Mouse (Mus musculus) thymus, adult 2 months (tissue): ENCODE results near the gene Rgs10. TPM values are rescaled to one million over a fixed set of nuclear protein-coding genes. Genes with fewer than 3 reads are reported as not detected.
A peak's percentile ranks its signal among the peaks of the same experiment; 100 is the strongest.

ENCODE experiments used
- DNase-seq: peaks from one replicate; pipeline ENCODE4 v3.0.0; 2021
- H3K27ac ChIP-seq: fragments of 200-500 bp; 2 replicates; pipeline ENCODE4 v1.5.1; 2012; ENCODE audit warnings: low read length, control low read depth; ENCODE audit not compliant: control insufficient read depth, insufficient read depth
- H3K27me3 ChIP-seq: fragments of 200-500 bp; 2 replicates; pipeline ENCODE4 v1.6.1; 2012; ENCODE audit warnings: mild to moderate bottlenecking, low read length, moderate library complexity, mixed read lengths; ENCODE audit not compliant: control insufficient read depth, insufficient read depth
- H3K36me3 ChIP-seq: fragments of 200-500 bp; 2 replicates; pipeline ENCODE4 v1.6.1; 2012; ENCODE audit warnings: mild to moderate bottlenecking, low read length, moderate library complexity; ENCODE audit not compliant: control insufficient read depth, insufficient read depth
- H3K4me1 ChIP-seq: fragments of 200-500 bp; replicated peaks from 2 replicates; pipeline ENCODE4 v1.6.1; 2012; ENCODE audit warnings: low read length; ENCODE audit not compliant: control insufficient read depth, insufficient read depth
- H3K4me3 ChIP-seq: fragments of 200-500 bp; 2 replicates; pipeline ENCODE4 v1.5.1; 2012; ENCODE audit warnings: mild to moderate bottlenecking, low read length, control low read depth, moderate library complexity; ENCODE audit not compliant: control insufficient read depth, insufficient read depth
- CTCF ChIP-seq: fragments of 200-500 bp; IDR thresholded peaks from 2 replicates; pipeline ENCODE4 v1.5.1; 2012; ENCODE audit warnings: mild to moderate bottlenecking, control low read depth, low read length, moderate library complexity, borderline replicate concordance; ENCODE audit not compliant: control insufficient read depth, poor library complexity, insufficient read depth; ENCODE audit errors: extremely low read depth
- POLR2A ChIP-seq: fragments of 200-500 bp; IDR thresholded peaks from 2 replicates; pipeline ENCODE4 v1.6.1; 2012; ENCODE audit warnings: mild to moderate bottlenecking, low read length, control low read depth, moderate library complexity; ENCODE audit not compliant: control insufficient read depth, poor library complexity, insufficient read depth; ENCODE audit errors: extremely low read depth
- WGBS: fragments of 180-500 bp; shearing (Covaris S2); methylation state at CpG from one replicate; pipeline ENCODE4 v1.1.7; 2018; 5-methylcytosine and 5-hydroxymethylcytosine counted together
- polyA plus RNA-seq: library from polyadenylated mRNA; depleted of rRNA; stranded (reverse); fragments of >200 nt; gene quantifications from 2 replicates; pipeline ENCODE4 v1.2.3, GENCODE M21; 2012; rRNA removed

Gene Rgs10
- polyA plus RNA-seq = 62.5 and 71.8 TPM in 2 replicates

- DNase-seq = peak; percentile 71
- no peak for TF ChIP-seq CTCF
- TF ChIP-seq POLR2A = peak; percentile 39
- Histone ChIP-seq H3K27me3 (no peaks in the 10 kb centered on the region), H3K4me3 (peak within 1 kb of the TSS; percentile 75), H3K27ac (no peak within 1 kb of the TSS), H3K4me1 (peaks cover 36% of the 10 kb centered on the region), H3K36me3 (no peaks in the 10 kb centered on the region)
- under 1% methylated on average over 95 of the region's 102 CpGs for WGBS
Observed at GRCm38 (mm10) chr7:128417930-128418779, at the start of gene Rgs10. Rgs10 (minus strand) TSS chr7:128418758.

- 74% methylated on average over 5 of the region's 5 CpGs for WGBS
- DNase-seq = no peak
- TF ChIP-seq POLR2A (no peak), CTCF (no peak)
- Histone ChIP-seq H3K27ac (no peak overlapping the region), H3K4me3 (no peak overlapping the region), H3K27me3 (no peaks in the 10 kb centered on the region), H3K4me1 (peaks cover 3% of the 10 kb centered on the region; the same call in 1 of the 2 replicates), H3K36me3 (no peaks in the 10 kb centered on the region)
Observed at GRCm38 (mm10) chr7:128462406-128462805, 43.8 kb upstream of the Rgs10 start.

GRCm38 (mm10) chr7:128461285-128462215 is 43.0 kb upstream of the Rgs10 start, which contains the start of gene Tial1:
Tial1 (minus strand) TSS chr7:128461717.
- DNase-seq = peak; percentile 96
- H3K27ac ChIP-seq = peak within 1 kb of the TSS; percentile 43; the same call in 1 of the 2 replicates
- under 1% methylated on average over 69 of the region's 69 CpGs for WGBS
- no peaks in the 10 kb centered on the region for H3K36me3 ChIP-seq
- TF ChIP-seq CTCF (no peak), POLR2A (peak; percentile 57)
- peak within 1 kb of the TSS; percentile 60 for H3K4me3 ChIP-seq
- H3K27me3 ChIP-seq = no peaks in the 10 kb centered on the region
- peaks cover 3% of the 10 kb centered on the region; the same call in 1 of the 2 replicates for H3K4me1 ChIP-seq

GRCm38 (mm10) chr7:128460865-128461228 is 42.3 kb upstream of the Rgs10 start:
- Histone ChIP-seq H3K36me3 (no peaks in the 10 kb centered on the region), H3K4me3 (peak overlapping the region; percentile 60), H3K27ac (peak overlapping the region; percentile 43; the same call in 1 of the 2 replicates), H3K4me1 (peaks cover 3% of the 10 kb centered on the region; the same call in 1 of the 2 replicates), H3K27me3 (no peaks in the 10 kb centered on the region)
- DNase-seq = peak; percentile 48
- under 1% methylated on average over 22 of the region's 23 CpGs for WGBS
- no peak for TF ChIP-seq POLR2A
- no peak for TF ChIP-seq CTCF

- Histone ChIP-seq H3K27ac (peak overlapping the region; percentile 43; the same call in 1 of the 2 replicates), H3K36me3 (no peaks in the 10 kb centered on the region), H3K27me3 (no peaks in the 10 kb centered on the region), H3K4me3 (peak overlapping the region; percentile 60), H3K4me1 (peaks cover 3% of the 10 kb centered on the region; the same call in 1 of the 2 replicates)
- peak; percentile 49 for DNase-seq
- no peak for TF ChIP-seq POLR2A
- no peak for TF ChIP-seq CTCF
- under 1% methylated on average over 36 of the region's 36 CpGs for WGBS
Observed at GRCm38 (mm10) chr7:128460131-128460864, 41.7 kb upstream of the Rgs10 start.
